ENCODE assay signal across 12 mouse cellular contexts in genomic region chr7:83660273-83660691, GRCm38 (mm10). TPM values are rescaled to one million over a fixed set of nuclear protein-coding genes. Genes with fewer than 3 reads are reported as not detected.
DNase-seq lines count a peak whose midpoint lies in the region; ATAC-seq and TF ChIP-seq lines count a peak whose summit lies in the region.
"Had no signal": no experiment of that assay in that cellular context is flagged by ENCODE, and none has a peak within 500 bp of the region (broad histone marks: within the 10 kb centered on the region; RNA-seq: fewer than 3 reads in every experiment).

No protein-coding gene starts in this region.

- 88% methylated on average over 11 of the region's 11 CpGs for WGBS in small intestine, adult 2 months

- no peak overlapping the region for H3K4me3 ChIP-seq in small intestine, adult 2 months (ENCODE audit: low read depth, low read length)
- H3K4me3 ChIP-seq: hindbrain, embryonic 12.5 days had no signal

- peaks cover 9% of the 10 kb centered on the region for H3K4me1 ChIP-seq in small intestine, adult 2 months (ENCODE audit: control insufficient read depth, insufficient read depth, insufficient read length, low read length)
- H3K4me1 ChIP-seq: hindbrain, embryonic 12.5 days had no signal

- no peaks in the 10 kb centered on the region for H3K36me3 ChIP-seq in small intestine, adult 2 months (ENCODE audit: control insufficient read depth, insufficient read depth, low read length)
- H3K36me3 ChIP-seq: hindbrain, embryonic 12.5 days had no signal

- TF ChIP-seq POLR2A in small intestine, adult 2 months (IDR thresholded peaks at IDR 0.05; ENCODE audit: low read depth, low read length): no peak

- peak; percentile 23 to 44 for DNase-seq in layer of hippocampus, postnatal 14 days (ENCODE audit: low spot score in 2 of 2)
- no peak for DNase-seq in layer of hippocampus, postnatal 25 days (ENCODE audit: extremely low spot score in 1 of 2, low spot score in 1 of 2)
- peak; percentile 90 for DNase-seq in CD4-positive, CD25-positive, alpha-beta regulatory T cell, adult 2 months (ENCODE audit: low read depth, low spot score)
- no peak for DNase-seq in heart, adult 11 months
- DNase-seq in gastrocnemius, postnatal 14 days: no peak
- DNase-seq: adrenal gland, postnatal 14 days; gastrocnemius, postnatal 36 days; midbrain, embryonic 14.5 days had no signal

- TF ChIP-seq CTCF in small intestine, adult 2 months (IDR thresholded peaks at IDR 0.05; ENCODE audit: extremely low read depth, insufficient read length, insufficient replicate concordance, low read depth, low read length): no peak

- intact Hi-C loops in gastrocnemius, postnatal 14 days (cut with DNase I; ENCODE audit: low total_unique reads): no loop called here

- ATAC-seq in activated CD4-positive, CD25-positive, alpha-beta regulatory T cell, adult 4 months: peak; percentile 82
- no peak for ATAC-seq in erythroid progenitor cell, adult 5-6 weeks (replicated peaks; ENCODE audit: low FRiP score, poor library complexity, severe bottlenecking)

- H3K27ac ChIP-seq in small intestine, adult 2 months (ENCODE audit: insufficient read depth, low read depth, low read length): peak overlapping the region; percentile 80
- H3K27ac ChIP-seq: hindbrain, embryonic 12.5 days had no signal

- no peaks in the 10 kb centered on the region for H3K27me3 ChIP-seq in small intestine, adult 2 months (ENCODE audit: control insufficient read depth, insufficient read depth, low read length)
- H3K27me3 ChIP-seq: hindbrain, embryonic 12.5 days had no signal

RNA-seq across cellular contexts. Expression of gene Stard5, which starts 28.5 kb away (rescaled TPM):
- 10 to 100 TPM; 17.6 to 18.5 TPM for total RNA-seq in layer of hippocampus, postnatal 14 days (2021)
- total RNA-seq in layer of hippocampus, postnatal 25 days (2021): 10 to 100 TPM; 15.3 to 16.2 TPM
- polyA plus RNA-seq in activated CD4-positive, CD25-positive, alpha-beta regulatory T cell, adult 4 months (2017; shearing (Covaris generic)): 10 to 100 TPM; 28.6 to 36.1 TPM
- 2.5 and 4.9 TPM in 2 replicates for polyA plus RNA-seq in small intestine, adult 2 months (2012; rRNA removed)
- 4.7 TPM in 1 of 2 replicates, not detected in the other for total RNA-seq in erythroid progenitor cell, adult 5-6 weeks (2015; ENCODE audit: low replicate concordance)
- 4.5 and 5.5 TPM in 2 replicates for total RNA-seq in erythroid progenitor cell, adult 5-6 weeks (2017; ENCODE audit: low replicate concordance)
- 1 to 10 TPM; 6.9 to 8.0 TPM for total RNA-seq in gastrocnemius, postnatal 14 days (2021)

Comparison
In these comparisons a context has a peak if more than half of its experiments do, and no peak if none do; other contexts are left out.
1. DNase-seq: peak in layer of hippocampus, postnatal 14 days (2 of 2) and CD4-positive, CD25-positive, alpha-beta regulatory T cell, adult 2 months (single experiment); none in layer of hippocampus, postnatal 25 days (0 of 2), heart, adult 11 months (single experiment) and gastrocnemius, postnatal 14 days (single experiment).